Mouse (Mus musculus) intestine, embryonic 14.5 days (tissue): ENCODE data around the gene Rita1. TPM values are rescaled to one million over a fixed set of nuclear protein-coding genes. Genes with fewer than 3 reads are reported as not detected.
A peak's percentile ranks its signal among the peaks of the same experiment; 100 is the strongest.

ENCODE experiments used
- ATAC-seq: fragments of 200-750 bp; cut with Nextera tagmentation; replicated peaks from 2 replicates; pipeline ENCODE4 v1.8.0; 2017; ENCODE audit warnings: low read depth, moderate number of reproducible peaks, moderate TSS enrichment, moderate library complexity; ENCODE audit not compliant: low FRiP score, low TSS enrichment
- DNase-seq: peaks from one replicate; pipeline ENCODE4 v3.0.0-alpha.2; 2018; ENCODE audit warnings: low spot score
- H3K27ac ChIP-seq: fragments of 300-500 bp; sonication (generic); 2 replicates; pipeline ENCODE4 v1.5.1; 2014; ENCODE audit warnings: low read depth, mild to moderate bottlenecking, control low read depth
- H3K27me3 ChIP-seq: fragments of 300-500 bp; sonication (generic); replicated peaks from 2 replicates; pipeline ENCODE4 v1.6.1; 2014; ENCODE audit warnings: low read length, control low read depth; ENCODE audit not compliant: control insufficient read depth, insufficient read depth
- H3K36me3 ChIP-seq: fragments of 300-500 bp; sonication (generic); 2 replicates; pipeline ENCODE4 v1.6.1; 2014; ENCODE audit warnings: low read length, control low read depth; ENCODE audit not compliant: control insufficient read depth, insufficient read depth
- H3K4me1 ChIP-seq: fragments of 300-500 bp; sonication (generic); replicated peaks from 2 replicates; pipeline ENCODE4 v1.6.1; 2014; ENCODE audit warnings: low read length, control low read depth, mixed read lengths; ENCODE audit not compliant: control insufficient read depth, insufficient read depth
- H3K4me2 ChIP-seq: fragments of 300-500 bp; sonication (generic); 2 replicates; pipeline ENCODE4 v1.6.1; 2014; ENCODE audit warnings: low read length
- H3K4me3 ChIP-seq: fragments of 300-500 bp; sonication (generic); 2 replicates; pipeline ENCODE4 v1.5.1; 2014; ENCODE audit warnings: low read depth, low read length, control low read depth, mixed read lengths
- H3K9ac ChIP-seq: fragments of 300-500 bp; sonication (generic); 2 replicates; pipeline ENCODE4 v1.6.1; 2014; ENCODE audit warnings: mild to moderate bottlenecking, low read length
- H3K9me3 ChIP-seq: fragments of 300-500 bp; sonication (generic); 2 replicates; pipeline ENCODE4 v1.6.1; 2016; ENCODE audit warnings: low read length, control low read depth; ENCODE audit not compliant: control insufficient read depth
- WGBS: fragments of 180-500 bp; shearing (Covaris S2); extraction: QIAGEN DNeasy Blood & Tissue Kit; methylation state at CpG from one replicate; pipeline ENCODE4 v1.1.7; 2014; 5-methylcytosine and 5-hydroxymethylcytosine counted together
- polyA plus RNA-seq: library from polyadenylated mRNA; unstranded; fragments of >200 nt; fragmentation: Nextera tagmentation; extraction: Ambion mirVana; gene quantifications from 2 replicates; pipeline ENCODE4 v1.2.1, GENCODE M21; 2014

Rita1 gene
- polyA plus RNA-seq, 1 experiment from 2014 or later, result 9.4 TPM

- Histone ChIP-seq H3K4me3 (peak overlapping the region; percentile 84), H3K27ac (peak overlapping the region; percentile 69; the same call in 1 of the 2 replicates), H3K4me2 (peak overlapping the region; percentile 97), H3K9ac (peak overlapping the region; percentile 77), H3K9me3 (no peaks in the 10 kb centered on the region), H3K27me3 (no peaks in the 10 kb centered on the region), H3K4me1 (peaks cover 18% of the 10 kb centered on the region), H3K36me3 (peaks cover 20% of the 10 kb centered on the region)
- DNase-seq (no peak), ATAC-seq (peak; percentile 7)
- 1% methylated on average over 26 of the region's 29 CpGs for WGBS
These were observed 24.3 kb downstream of the Rita1 start for GRCm38 (mm10) chr5:120587940-120588568.

GRCm38 (mm10) chr5:120587616-120587926, 24.8 kb downstream of the Rita1 start:
- DNase-seq (no peak), ATAC-seq (no peak)
- Histone ChIP-seq H3K9me3 (no peaks in the 10 kb centered on the region), H3K4me1 (peaks cover 18% of the 10 kb centered on the region), H3K4me2 (peak overlapping the region; percentile 97), H3K27me3 (no peaks in the 10 kb centered on the region), H3K36me3 (peaks cover 23% of the 10 kb centered on the region), H3K4me3 (peak overlapping the region; percentile 84), H3K9ac (peak overlapping the region; percentile 77; the same call in 1 of the 2 replicates), H3K27ac (peak overlapping the region; percentile 54; the same call in 1 of the 2 replicates)
- WGBS, result 20% methylated on average over 9 of the region's 9 CpGs

- 7% methylated on average over 17 of the region's 17 CpGs for WGBS
- Histone ChIP-seq H3K9ac (0 out of 2 replicates have a peak overlapping the region, but pooled peaks have one; percentile 77), H3K27me3 (no peaks in the 10 kb centered on the region), H3K4me1 (peaks cover 18% of the 10 kb centered on the region), H3K27ac (peak overlapping the region; percentile 54), H3K36me3 (peaks cover 23% of the 10 kb centered on the region), H3K9me3 (no peaks in the 10 kb centered on the region), H3K4me2 (peak overlapping the region; percentile 97), H3K4me3 (peak overlapping the region; percentile 84)
- ATAC-seq (no peak), DNase-seq (no peak)
These were observed 25.4 kb downstream of the Rita1 start for GRCm38 (mm10) chr5:120586741-120587615.

- Histone ChIP-seq H3K9me3 (no peaks in the 10 kb centered on the region), H3K27ac (no peak overlapping the region), H3K9ac (no peak overlapping the region), H3K36me3 (peaks cover 34% of the 10 kb centered on the region), H3K4me1 (peaks cover 21% of the 10 kb centered on the region), H3K4me3 (no peak overlapping the region), H3K27me3 (no peaks in the 10 kb centered on the region), H3K4me2 (no peak overlapping the region)
- DNase-seq (no peak), ATAC-seq (no peak)
- WGBS, result 40% methylated on average over 15 of the region's 15 CpGs
These were observed 27.4 kb downstream of the Rita1 start for GRCm38 (mm10) chr5:120584968-120585367.

GRCm38 (mm10) chr5:120583511-120583910, 28.9 kb downstream of the Rita1 start:
- 90% methylated on average over 4 of the region's 4 CpGs for WGBS
- Histone ChIP-seq H3K4me3 (no peak overlapping the region), H3K36me3 (peaks cover 34% of the 10 kb centered on the region), H3K27ac (no peak overlapping the region), H3K9ac (no peak overlapping the region), H3K27me3 (no peaks in the 10 kb centered on the region), H3K4me2 (no peak overlapping the region), H3K4me1 (peaks cover 36% of the 10 kb centered on the region), H3K9me3 (no peaks in the 10 kb centered on the region)
- DNase-seq, result no peak
- no peak for ATAC-seq

GRCm38 (mm10) chr5:120582002-120582401, 30.4 kb downstream of the Rita1 start:
- Histone ChIP-seq H3K4me1 (peaks cover 43% of the 10 kb centered on the region), H3K27ac (no peak overlapping the region), H3K27me3 (no peaks in the 10 kb centered on the region), H3K9me3 (no peaks in the 10 kb centered on the region), H3K4me3 (no peak overlapping the region), H3K4me2 (no peak overlapping the region), H3K36me3 (peaks cover 34% of the 10 kb centered on the region), H3K9ac (no peak overlapping the region)
- WGBS, result 80% methylated on average over 9 of the region's 9 CpGs
- ATAC-seq (no peak), DNase-seq (no peak)

GRCm38 (mm10) chr5:120579898-120580626, 32.3 kb downstream of the Rita1 start:
- Histone ChIP-seq H3K9me3 (no peaks in the 10 kb centered on the region), H3K27me3 (no peaks in the 10 kb centered on the region), H3K36me3 (peaks cover 34% of the 10 kb centered on the region), H3K4me2 (no peak overlapping the region), H3K27ac (peak overlapping the region; percentile 84; the same call in 1 of the 2 replicates), H3K4me3 (no peak overlapping the region), H3K4me1 (peaks cover 35% of the 10 kb centered on the region), H3K9ac (no peak overlapping the region)
- WGBS, result 86% methylated on average over 26 of the region's 26 CpGs
- ATAC-seq (no peak), DNase-seq (no peak)

GRCm38 (mm10) chr5:120579211-120579897, 33.0 kb downstream of the Rita1 start:
- H3K4me2 ChIP-seq, result peak overlapping the region; percentile 28
- H3K36me3 ChIP-seq, result peaks cover 27% of the 10 kb centered on the region
- H3K9me3 ChIP-seq, result no peaks in the 10 kb centered on the region
- DNase-seq (peak; percentile 72), ATAC-seq (0 out of 2 replicates have a peak, but pooled peaks have one; percentile 20)
- H3K4me3 ChIP-seq, result no peak overlapping the region
- 37% methylated on average over 26 of the region's 26 CpGs for WGBS
- H3K9ac ChIP-seq, result no peak overlapping the region
- peaks cover 35% of the 10 kb centered on the region for H3K4me1 ChIP-seq
- peak overlapping the region; percentile 84 for H3K27ac ChIP-seq
- H3K27me3 ChIP-seq, result no peaks in the 10 kb centered on the region
